Mouse (Mus musculus): ENCODE results near the gene Gm13083. TPM values are rescaled to one million over a fixed set of nuclear protein-coding genes. Genes with fewer than 3 reads are reported as not detected.
"Not testable (repeated sequence)": the region's sequence is repeated elsewhere in the genome, so short reads cannot be mapped to it uniquely, and the experiment has no call there.

The Gm13083 gene
- polyA plus RNA-seq (2014; fragmentation: Nextera tagmentation; extraction: Ambion mirVana), result not detected in 2 replicates

- H3K36me3 ChIP-seq (ENCODE audit: control insufficient read depth, insufficient read depth, low read length); ATAC-seq (ENCODE audit: insufficient number of reproducible peaks, insufficient read depth, low FRiP score, low read depth); H3K4me1 ChIP-seq (ENCODE audit: control insufficient read depth, insufficient read depth, low read length); H3K4me3 ChIP-seq (ENCODE audit: low read depth, low read length); H3K27me3 ChIP-seq (ENCODE audit: control insufficient read depth, insufficient read depth, low read length); H3K9me3 ChIP-seq (ENCODE audit: control insufficient read depth, low read depth, low read length); H3K9ac ChIP-seq (replicated peaks; ENCODE audit: low read depth, low read length); H3K27ac ChIP-seq (ENCODE audit: low read length); H3K4me2 ChIP-seq (replicated peaks; ENCODE audit: low read depth, low read length): not testable (repeated sequence)
Observed at GRCm38 (mm10) chr4:143614703-143615102, at the start of gene Gm13083. Gene Gm13083, plus strand, starts transcription at chr4:143615003.

- 0 out of 2 replicates have a peak, but pooled peaks have one; percentile 23 for ATAC-seq (ENCODE audit: insufficient number of reproducible peaks, insufficient read depth, low FRiP score, low read depth)
- not testable (repeated sequence) for H3K4me2 ChIP-seq (replicated peaks; ENCODE audit: low read depth, low read length); H3K9me3 ChIP-seq (ENCODE audit: control insufficient read depth, low read depth, low read length); H3K4me3 ChIP-seq (ENCODE audit: low read depth, low read length); H3K27ac ChIP-seq (ENCODE audit: low read length); H3K4me1 ChIP-seq (ENCODE audit: control insufficient read depth, insufficient read depth, low read length); H3K27me3 ChIP-seq (ENCODE audit: control insufficient read depth, insufficient read depth, low read length); H3K9ac ChIP-seq (replicated peaks; ENCODE audit: low read depth, low read length); H3K36me3 ChIP-seq (ENCODE audit: control insufficient read depth, insufficient read depth, low read length)
- WGBS, result 84% methylated on average over 9 of the region's 9 CpGs
Observed at GRCm38 (mm10) chr4:143611927-143612326, 2.9 kb upstream of the Gm13083 start.

- not testable (repeated sequence) for H3K4me2 ChIP-seq (replicated peaks; ENCODE audit: low read depth, low read length); ATAC-seq (ENCODE audit: insufficient number of reproducible peaks, insufficient read depth, low FRiP score, low read depth); H3K9ac ChIP-seq (replicated peaks; ENCODE audit: low read depth, low read length); H3K4me3 ChIP-seq (ENCODE audit: low read depth, low read length); H3K4me1 ChIP-seq (ENCODE audit: control insufficient read depth, insufficient read depth, low read length); H3K27ac ChIP-seq (ENCODE audit: low read length); H3K9me3 ChIP-seq (ENCODE audit: control insufficient read depth, low read depth, low read length); H3K27me3 ChIP-seq (ENCODE audit: control insufficient read depth, insufficient read depth, low read length); H3K36me3 ChIP-seq (ENCODE audit: control insufficient read depth, insufficient read depth, low read length)
- 86% methylated on average over 4 of the region's 4 CpGs for WGBS
Observed at GRCm38 (mm10) chr4:143618101-143618500, 3.3 kb downstream of the Gm13083 start.

GRCm38 (mm10) chr4:143657146-143657545 lies 42.3 kb downstream of the Gm13083 start, which contains the start of gene Gm13088:
Gene Gm13088, minus strand, starts transcription at chr4:143657246.
- not testable (repeated sequence) for ATAC-seq (ENCODE audit: insufficient number of reproducible peaks, insufficient read depth, low FRiP score, low read depth); H3K4me2 ChIP-seq (replicated peaks; ENCODE audit: low read depth, low read length); H3K27me3 ChIP-seq (ENCODE audit: control insufficient read depth, insufficient read depth, low read length); H3K9me3 ChIP-seq (ENCODE audit: control insufficient read depth, low read depth, low read length); H3K4me1 ChIP-seq (ENCODE audit: control insufficient read depth, insufficient read depth, low read length); H3K4me3 ChIP-seq (ENCODE audit: low read depth, low read length); H3K27ac ChIP-seq (ENCODE audit: low read length); H3K9ac ChIP-seq (replicated peaks; ENCODE audit: low read depth, low read length); H3K36me3 ChIP-seq (ENCODE audit: control insufficient read depth, insufficient read depth, low read length)

Other genes starting within 250 kb of the Gm13083 start
- not detected in 2 replicates for gene Pramel1, start 220.6 kb upstream of the Gm13083 start, polyA plus RNA-seq (2014; fragmentation: Nextera tagmentation; extraction: Ambion mirVana)
- 15.1 and 18.4 TPM in 2 replicates for gene Pramef8, start 202.6 kb upstream of the Gm13083 start, polyA plus RNA-seq (2014; fragmentation: Nextera tagmentation; extraction: Ambion mirVana)
- gene Oog4, start 164.7 kb upstream of the Gm13083 start, polyA plus RNA-seq (2014; fragmentation: Nextera tagmentation; extraction: Ambion mirVana), result not detected in 2 replicates
- not detected in 2 replicates for gene Gm13043, start 103.7 kb upstream of the Gm13083 start, polyA plus RNA-seq (2014; fragmentation: Nextera tagmentation; extraction: Ambion mirVana)
- not detected in 2 replicates for gene Gm13040, start 79.0 kb upstream of the Gm13083 start, polyA plus RNA-seq (2014; fragmentation: Nextera tagmentation; extraction: Ambion mirVana)
- not detected in 2 replicates for gene BC080695, start 63.3 kb upstream of the Gm13083 start, polyA plus RNA-seq (2014; fragmentation: Nextera tagmentation; extraction: Ambion mirVana)
- not detected in 2 replicates for gene Gm13057, start 63.3 kb upstream of the Gm13083 start, polyA plus RNA-seq (2014; fragmentation: Nextera tagmentation; extraction: Ambion mirVana)
- gene Gm13088, start 42.2 kb downstream of the Gm13083 start, polyA plus RNA-seq (2014; fragmentation: Nextera tagmentation; extraction: Ambion mirVana), result not detected in 2 replicates
- gene Gm13089, start 87.7 kb downstream of the Gm13083 start, polyA plus RNA-seq (2014; fragmentation: Nextera tagmentation; extraction: Ambion mirVana), result not detected in 2 replicates
- not detected in 2 replicates for gene Gm13078, start 104.5 kb downstream of the Gm13083 start, polyA plus RNA-seq (2014; fragmentation: Nextera tagmentation; extraction: Ambion mirVana)
- gene Gm13023, start 174.3 kb downstream of the Gm13083 start, polyA plus RNA-seq (2014; fragmentation: Nextera tagmentation; extraction: Ambion mirVana), result not detected in 2 replicates
- not detected in 2 replicates for gene Gm13084, start 201.1 kb downstream of the Gm13083 start, polyA plus RNA-seq (2014; fragmentation: Nextera tagmentation; extraction: Ambion mirVana)
- not detected in 2 replicates for gene Gm13103, start 231.5 kb downstream of the Gm13083 start, polyA plus RNA-seq (2014; fragmentation: Nextera tagmentation; extraction: Ambion mirVana)